Mouse (Mus musculus): Measurements from ENCODE around the gene Gpbp1.

Gene Gpbp1

DNA sequence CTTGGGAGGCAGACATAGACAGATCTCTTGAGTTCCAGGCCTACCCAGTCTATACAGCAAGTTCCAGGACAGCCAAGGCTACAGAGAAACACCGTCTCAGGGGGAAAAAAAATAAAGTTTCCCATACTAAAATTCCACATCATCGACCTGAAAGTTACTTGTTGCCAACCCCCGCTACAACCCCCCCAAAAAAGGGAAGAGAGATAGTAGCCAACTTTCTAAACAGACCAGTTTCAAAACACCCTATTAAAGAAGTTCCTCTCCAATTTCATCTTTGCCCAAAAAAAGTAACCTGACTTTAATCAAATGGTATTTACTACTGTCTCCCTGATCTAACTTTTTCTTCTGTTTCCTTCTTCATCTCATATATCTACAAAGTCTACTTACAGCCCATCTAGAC, 22.6 kb downstream of the Gpbp1 start:
- DNase-seq (ENCODE audit: low spot score): no peak

DNA sequence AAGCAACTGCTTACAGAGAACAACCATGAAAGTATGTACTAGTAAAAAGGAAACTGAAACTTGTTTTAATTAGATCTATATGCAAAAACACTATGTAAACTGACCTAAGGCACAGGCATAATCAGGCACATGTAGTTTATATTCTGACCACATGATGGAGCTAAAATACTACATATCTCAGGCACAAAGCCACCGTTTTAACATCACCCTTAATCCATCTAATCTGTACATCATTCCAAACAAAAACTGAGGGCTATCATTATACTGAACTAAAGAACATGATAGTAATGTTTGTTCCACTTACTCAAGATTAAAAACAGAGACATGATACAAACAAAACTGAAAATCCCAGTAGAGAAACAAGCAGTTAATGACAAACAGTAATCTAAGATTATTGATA, 28.5 kb downstream of the Gpbp1 start:
- DNase-seq (ENCODE audit: low spot score): peak; percentile 66

DNA sequence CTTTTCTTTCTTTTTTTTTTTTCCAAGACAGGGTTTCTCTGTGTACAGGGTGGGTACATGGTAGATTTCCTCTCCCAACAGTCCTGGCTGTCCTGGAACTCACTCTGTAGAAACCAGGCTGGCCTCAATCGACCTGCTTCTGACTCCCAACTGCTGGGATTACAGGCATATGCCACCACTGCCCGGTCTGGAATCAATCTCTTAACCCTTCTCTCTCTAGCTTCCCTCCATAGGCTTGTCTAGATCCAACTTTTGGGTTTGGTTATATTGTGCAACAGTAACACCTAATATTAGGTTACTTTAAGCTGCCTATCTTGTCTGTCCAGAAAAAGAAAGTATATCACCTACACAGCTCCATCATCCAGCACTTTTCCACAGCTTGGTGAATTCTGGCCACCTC, 33.1 kb downstream of the Gpbp1 start:
- no peak for DNase-seq (ENCODE audit: low spot score)

DNA sequence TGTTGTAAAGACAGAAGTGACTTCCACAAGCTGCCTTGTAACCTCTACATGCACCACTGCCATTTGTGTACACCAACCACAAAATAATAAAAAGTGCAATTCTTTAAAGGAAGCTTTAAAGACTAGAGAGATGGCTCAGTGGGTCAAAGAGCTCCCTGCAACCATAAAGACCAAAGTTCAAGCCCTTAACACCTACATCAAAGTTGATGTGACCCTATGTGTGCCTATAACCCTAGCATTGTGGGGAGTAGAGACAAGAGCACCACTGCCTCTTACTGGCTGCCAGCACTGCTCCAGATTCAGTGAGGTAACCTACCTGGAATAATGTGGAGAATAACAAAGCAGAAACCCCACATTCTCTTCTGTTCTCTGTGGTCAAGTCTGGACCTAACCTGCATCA, 45.6 kb downstream of the Gpbp1 start:
- no peak for DNase-seq (ENCODE audit: low spot score)

DNA sequence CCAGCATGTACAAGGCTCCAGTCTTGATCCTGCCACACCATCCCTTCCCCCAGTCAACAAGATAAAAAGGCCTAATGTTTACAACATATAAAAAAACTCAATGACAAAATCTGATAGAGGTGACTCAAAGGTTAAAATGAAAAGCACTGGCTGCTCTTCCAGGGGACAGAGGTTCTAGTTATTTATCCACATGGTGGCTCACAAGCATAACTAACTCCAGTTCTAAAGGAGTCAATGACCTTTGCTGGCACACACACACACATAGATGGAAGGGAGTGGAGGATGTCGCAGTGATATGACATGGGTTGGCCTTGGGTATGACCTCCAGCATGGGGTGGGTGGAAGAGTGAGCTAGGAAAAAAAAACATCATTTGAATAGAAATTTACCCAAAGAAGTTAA, 58.7 kb downstream of the Gpbp1 start:
- DNase-seq (ENCODE audit: low spot score): no peak

DNA sequence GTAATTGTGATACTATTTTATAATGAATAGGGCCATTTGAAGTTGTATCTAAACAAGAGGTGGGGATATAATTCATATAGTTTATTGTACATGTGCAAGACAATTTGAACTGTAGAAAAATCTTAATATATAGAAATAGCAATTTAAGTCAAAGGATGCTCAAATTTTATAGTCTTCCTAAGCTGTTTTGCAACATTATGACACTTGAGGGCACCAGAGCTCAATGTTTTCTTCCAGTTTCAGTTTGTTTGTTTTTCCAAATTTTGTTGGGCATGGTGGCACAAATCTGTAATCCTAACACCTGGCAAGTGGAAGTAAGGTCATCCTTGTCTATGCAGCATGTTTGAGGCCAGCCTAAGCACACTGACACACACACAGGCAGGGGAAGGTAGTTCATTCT, 68.6 kb downstream of the Gpbp1 start:
- no peak for DNase-seq (ENCODE audit: low spot score)

DNA sequence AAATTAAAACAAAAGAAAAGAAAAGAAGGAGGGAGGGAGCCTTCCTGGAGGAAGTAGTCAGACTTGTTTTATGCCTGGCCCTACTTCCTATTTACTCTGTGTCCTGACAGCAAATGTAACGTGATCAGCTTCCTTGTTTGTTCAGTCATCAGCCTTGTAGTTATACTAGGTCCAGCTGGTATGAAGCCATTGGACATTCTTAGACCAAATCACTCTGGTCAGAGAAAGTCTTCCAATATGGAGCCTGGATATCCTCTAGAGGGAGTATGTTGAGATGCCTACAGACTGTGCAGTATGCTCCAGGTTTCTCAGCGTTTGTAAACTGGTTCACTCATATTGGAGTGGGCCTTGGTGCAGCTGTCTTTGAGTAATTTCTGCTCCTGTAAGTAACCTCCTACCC, 71.8 kb downstream of the Gpbp1 start:
- no peak for DNase-seq (ENCODE audit: low spot score)

DNA sequence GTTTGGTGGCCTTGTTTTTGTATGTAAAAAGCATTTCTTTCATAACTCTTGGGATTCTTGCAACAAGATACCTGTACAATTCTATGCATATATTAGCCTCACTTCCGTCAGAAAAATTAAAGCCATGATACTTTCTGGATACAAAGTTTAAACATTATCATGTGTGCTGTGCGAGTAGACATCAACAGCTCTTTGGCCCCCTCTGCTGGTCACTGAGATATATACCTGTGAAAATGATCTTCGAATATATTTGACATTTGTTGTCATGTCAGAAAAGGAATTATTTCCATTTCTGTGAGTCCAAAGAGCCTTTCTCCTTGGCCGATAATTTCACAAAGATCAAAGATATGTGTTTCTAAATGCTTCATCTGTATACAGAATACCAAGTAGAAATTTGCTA, 76.8 kb downstream of the Gpbp1 start:
- peak; percentile 55 for DNase-seq (ENCODE audit: low spot score)

DNA sequence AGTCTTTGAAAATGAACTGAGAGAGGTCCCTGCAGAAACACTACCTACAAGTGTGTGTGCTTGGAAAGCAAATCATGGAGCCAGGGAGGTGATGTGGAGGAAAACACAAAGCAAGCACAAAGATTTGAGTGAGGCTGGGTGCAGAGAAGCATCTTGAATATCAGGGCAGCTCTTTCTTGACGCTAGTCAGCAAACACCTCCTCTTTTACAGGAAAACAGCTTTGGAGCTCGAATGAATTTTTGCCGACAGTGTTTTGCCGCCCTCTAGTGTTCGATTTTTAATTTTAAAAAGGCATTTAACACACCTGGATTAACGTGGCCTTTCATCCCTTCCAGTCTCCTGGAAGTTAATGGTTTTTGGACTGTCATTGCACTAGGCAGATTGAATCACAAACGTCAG, 79.1 kb downstream of the Gpbp1 start:
- DNase-seq (ENCODE audit: low spot score): peak; percentile 56

DNA sequence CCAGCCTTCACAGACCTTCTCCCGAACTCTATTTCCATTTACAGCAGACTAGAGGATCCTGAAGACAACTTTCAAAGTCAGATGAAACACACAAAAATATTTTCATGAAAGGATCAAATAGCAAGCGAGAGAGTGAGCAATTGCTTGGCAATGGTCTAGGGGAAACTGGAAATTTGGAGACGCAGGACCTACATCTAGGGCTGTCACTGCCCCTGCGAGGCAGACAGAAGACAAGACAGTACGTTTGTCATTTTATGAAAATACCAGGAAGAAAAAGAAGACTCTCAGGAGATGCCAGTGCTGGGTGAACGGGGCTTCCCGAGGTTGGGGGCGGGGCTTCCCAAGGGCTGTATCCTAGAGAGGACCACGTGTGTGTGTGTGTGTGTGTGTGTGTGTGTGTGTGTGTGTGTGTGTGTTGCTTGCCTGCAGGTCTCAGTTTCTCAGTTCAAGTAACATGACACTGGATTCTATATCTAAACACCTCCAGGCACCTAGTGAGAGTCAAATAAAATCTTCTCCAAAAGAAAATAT, 83.0 kb downstream of the Gpbp1 start:
- no peak for DNase-seq (ENCODE audit: low spot score)

DNA sequence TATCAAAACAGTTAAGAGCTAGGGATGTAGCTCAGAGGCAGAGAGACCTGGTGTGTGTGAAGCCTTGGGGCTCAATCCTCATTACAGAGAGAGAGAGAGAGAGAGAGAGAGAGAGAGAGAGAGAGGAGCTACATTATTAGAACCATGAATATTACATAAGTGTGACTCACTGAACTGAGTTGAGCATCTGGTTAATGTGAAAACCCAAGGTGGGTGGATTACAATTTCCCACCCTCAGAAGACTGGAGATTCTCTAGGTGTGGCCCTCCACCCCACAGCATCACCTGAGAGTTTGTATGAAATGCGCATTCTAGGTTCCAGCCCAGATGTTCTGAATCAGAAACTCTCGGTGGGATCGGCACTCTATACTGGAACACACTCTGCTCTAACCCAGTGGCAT, 84.0 kb downstream of the Gpbp1 start:
- DNase-seq (ENCODE audit: low spot score): no peak

DNA sequence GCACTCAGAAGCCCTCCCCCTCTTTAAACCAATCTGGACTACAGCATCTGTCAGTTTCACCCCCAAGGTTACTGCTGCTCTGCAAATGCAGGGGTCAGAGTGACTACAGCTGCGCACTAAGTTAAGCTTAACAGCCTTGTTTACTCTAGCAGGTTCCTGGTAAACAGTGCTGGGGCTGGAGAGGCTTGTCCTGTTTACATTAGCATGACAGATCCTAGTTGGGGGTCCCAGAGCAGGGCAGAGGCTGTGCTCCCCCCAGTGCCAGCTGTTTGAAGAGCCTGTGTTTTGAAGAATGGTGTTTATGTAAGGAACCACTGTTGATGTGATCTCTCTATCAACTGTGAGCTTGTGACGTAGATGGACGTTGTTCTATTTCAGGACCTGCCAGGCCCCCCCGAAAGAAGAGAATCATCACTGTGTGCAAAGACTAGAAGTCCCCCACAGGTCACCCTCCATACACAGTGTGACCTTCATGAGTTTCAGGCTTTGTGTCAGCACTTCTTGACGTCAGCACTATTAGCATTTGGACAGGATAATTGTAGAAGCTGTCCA, 92.2 kb downstream of the Gpbp1 start:
- peak; percentile 44 for DNase-seq (ENCODE audit: low spot score)

DNA sequence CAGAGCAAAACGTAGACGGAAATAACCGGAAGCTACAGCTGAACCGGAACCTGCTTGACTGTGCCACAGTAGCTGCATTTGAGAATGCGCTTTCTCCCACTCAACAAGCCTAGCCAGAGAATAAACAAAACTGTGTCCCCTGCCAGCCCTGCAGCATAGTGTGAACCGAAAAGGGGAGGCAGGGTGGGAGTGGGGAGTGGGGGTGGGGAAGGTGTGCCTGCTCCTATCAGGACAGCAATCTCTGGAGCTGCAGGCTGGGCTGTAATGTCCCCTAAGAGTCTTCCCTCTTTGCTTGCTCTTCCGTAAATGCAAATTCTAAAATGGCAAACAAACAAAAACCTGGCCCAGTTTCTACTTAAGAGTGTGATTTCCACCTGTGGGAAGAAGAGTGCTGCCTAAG, 92.8 kb downstream of the Gpbp1 start:
- no peak for DNase-seq (ENCODE audit: low spot score)

DNA sequence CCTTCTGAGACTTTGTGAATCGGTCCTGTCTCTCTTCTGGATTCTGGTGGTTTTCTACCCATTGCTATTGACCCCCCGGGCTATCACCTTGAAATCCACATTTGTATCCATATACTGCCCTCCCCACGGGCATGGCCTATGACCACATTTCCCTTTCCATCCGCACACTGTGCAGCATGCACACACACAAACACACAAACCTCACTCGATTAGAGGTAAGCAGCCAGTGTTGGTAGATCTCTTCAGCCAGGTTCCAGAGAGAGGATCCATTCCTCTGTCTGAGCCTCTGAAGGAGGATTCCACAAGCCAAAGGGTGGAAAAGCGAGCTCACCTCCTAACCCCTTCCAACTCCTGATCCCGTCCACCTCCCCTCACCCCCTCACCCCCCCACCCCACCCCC, 94.4 kb downstream of the Gpbp1 start:
- no peak for DNase-seq (ENCODE audit: low spot score)

DNA sequence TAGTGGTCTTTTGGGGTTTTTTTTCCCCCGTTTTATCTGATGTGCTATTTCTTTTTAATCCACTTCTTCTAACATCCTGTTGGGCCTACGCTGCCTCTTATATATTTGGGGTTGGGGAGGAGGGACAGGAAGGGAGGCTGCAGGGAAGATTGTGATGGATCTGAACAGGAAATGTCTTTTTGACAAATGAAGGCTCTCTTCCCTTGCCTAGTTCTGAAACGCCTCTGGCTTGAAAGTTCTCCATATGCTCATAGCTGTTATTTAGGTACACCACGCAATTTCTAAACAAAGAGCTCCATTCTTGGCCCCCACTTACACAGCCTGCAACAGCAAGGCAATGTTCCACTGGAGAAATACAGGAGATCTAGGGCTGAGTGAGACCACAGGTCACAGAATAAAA, 95.0 kb downstream of the Gpbp1 start:
- DNase-seq (ENCODE audit: low spot score): no peak

DNA sequence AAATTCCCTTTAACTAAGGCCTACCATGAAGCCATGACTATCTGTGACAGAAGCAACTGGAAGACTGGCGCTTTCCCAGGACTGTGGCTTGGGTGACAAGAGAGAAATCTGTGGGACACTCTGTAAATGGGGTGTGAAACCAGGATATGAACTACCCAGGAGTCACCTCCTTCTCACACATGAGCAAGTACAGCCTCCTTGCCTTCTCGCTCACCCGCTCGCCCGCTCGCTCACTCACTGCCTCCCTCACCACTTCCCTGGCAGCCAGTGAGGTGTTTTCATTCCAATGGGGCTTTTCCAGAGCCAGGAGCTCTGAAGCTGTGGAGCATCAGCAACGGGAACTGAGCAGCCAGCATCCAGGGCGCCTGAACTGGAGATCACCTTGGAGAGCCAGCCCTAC, 95.6 kb downstream of the Gpbp1 start:
- no peak for DNase-seq (ENCODE audit: low spot score)

DNA sequence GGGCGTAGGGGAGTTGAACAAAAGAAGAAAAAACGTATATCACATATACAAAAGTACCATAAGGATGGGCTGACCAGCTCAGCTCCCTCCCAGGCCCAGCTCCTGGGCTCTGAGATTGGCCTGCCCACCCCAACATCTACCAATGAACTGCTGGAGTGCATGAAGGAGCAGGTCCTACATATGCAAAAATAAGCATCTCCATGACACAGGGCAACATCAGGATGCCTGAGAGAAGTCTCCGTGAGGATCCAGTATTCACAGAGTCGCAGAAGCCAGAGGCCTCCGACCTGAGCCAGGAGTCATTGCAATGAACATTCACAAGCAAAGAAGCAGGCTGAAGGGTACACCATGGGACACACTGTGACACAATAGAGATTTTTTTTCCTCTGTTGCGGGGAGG, 96.5 kb downstream of the Gpbp1 start:
- DNase-seq (ENCODE audit: low spot score): no peak

DNA sequence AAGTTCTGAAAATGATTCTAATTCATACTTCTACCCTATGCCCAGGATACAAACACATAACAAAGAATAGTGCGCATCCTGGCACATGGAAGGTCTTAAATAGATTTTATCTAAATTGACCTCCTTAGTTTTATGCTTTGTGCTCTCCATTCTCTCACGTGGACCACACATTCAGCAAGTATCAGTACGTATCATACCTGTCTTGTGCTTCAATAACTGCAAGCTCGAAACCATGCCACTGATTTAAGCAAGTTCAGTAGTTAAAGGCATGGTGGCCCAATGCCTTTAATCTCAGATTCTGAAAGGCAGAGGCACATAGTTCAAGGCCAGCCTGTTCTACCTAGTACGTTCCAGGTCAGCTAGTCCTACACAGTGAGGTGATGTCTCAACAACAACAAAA, 98.5 kb downstream of the Gpbp1 start:
- DNase-seq (ENCODE audit: low spot score): no peak

DNA sequence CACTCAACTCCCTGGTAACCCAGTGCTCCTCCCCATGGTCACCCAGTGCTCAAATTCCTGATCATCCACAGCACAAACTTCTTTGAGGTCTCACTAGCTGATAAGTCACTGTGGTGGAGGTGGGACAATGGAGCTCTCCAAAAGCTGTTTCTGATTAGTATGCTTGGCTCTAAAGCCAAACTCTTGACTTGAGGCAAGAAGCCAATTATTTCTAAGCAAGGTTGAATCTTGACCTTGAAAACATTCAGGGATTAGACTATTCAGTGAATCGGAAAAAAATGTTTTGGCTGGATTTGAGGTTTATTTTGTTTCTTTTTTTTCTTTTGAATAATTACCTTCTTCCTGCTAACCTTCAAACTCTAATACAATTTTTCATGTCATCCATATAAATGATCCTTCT, 98.9 kb downstream of the Gpbp1 start:
- no peak for DNase-seq (ENCODE audit: low spot score)

DNA sequence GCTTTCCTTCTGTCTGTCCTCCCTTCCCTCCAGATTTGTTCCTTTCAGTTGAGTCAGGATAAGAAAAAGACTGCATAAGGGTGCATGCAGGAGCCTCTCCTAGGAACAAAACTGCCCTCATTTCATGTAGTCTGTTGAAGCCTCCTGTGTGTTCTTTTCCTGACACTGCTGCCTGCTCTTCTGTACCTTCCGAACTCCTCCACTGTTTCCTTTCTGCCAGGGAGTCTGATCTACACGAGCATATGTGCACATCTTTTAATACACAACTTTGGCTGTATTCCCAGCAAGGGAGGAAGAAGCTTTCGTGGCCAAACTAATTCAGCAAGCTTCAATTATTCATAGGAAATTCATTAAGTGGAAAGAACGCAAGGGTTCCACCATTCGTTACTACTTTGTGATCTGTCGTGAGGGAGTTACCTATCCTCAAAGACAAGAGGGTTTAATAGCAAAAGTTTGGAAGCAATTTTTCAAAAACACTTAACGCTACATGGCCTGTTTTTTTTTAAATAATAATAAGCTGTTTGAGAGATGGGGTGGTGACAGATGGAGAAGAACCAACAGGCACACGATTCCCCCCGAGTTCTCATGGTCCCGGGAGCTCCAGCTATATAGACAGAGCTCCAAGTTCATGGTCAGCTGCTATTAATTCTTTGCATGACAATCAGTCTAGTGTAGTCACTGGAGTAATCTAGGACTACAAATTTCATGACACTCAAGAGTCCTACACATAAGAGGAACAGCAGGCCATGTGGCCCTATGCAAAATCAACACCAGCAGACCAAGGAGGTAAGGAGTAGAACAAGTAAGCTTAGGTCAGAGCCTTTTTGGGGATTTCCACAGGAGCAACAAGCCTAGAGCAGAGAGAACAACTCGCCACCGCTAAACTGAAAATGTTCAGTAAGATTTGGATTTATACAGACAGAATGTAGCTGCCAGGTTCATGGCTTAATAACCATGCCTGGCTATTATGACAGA, 105.6 kb downstream of the Gpbp1 start:
- no peak for DNase-seq (ENCODE audit: low spot score)
